Mouse (Mus musculus): Measurements from ENCODE around the gene Trmt10b. TPM values are rescaled to one million over a fixed set of nuclear protein-coding genes. Genes with fewer than 3 reads are reported as not detected.

Trmt10b gene
- total RNA-seq, 2 experiments from 2014 or later = 9.8 to 12.4 TPM

- DNase-seq = peak; percentile 96 to 97
Observed at GRCm38 (mm10) chr4:45341669-45342249, 44.8 kb downstream of the Trmt10b start, which contains the start of gene Dcaf10. Gene Dcaf10 (plus strand): TSS chr4:45342101.

DNA sequence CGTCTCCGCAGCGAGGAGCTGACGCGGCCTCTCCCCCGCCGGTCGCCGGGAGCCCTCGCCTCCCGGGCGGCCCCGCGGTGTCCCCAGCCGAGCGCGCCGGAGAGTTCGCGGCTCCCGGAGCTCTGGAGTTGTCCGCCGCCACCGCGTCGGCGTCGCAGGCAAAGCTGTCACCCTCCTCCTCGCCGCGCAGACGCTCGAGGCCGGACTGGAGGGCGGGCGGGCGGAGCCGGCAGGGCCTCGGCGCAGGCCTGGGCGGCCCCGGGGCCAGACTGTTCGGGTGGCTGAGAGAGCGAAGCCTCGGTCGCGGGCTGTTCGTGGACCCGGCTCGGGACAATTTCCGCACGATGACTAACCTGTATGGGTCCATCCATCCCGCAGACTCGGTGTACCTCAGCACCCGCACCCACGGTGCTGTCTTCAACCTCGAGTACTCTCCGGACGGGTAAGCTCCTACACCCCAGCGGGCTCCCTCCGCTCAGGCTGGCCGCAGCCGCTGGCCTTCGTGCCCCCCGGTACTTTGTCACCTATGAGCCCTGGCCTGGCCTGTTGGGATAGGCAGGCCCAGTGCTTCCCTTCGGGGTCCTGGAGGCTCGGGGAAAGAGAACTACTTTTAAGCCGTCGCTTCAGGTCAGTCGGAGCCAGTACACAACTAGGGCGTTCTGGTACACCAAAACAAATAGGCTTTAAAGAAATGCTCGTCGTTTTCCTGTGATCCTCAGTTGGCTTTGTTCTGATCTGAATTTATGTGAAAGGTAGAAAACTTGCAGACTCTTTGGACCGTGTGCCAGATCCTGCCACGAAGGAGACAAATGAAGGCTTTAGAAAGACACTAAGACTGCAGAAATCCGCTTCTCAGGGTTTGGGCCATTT, 45.6 kb downstream of the Trmt10b start, which contains the start of gene Exosc3:
Gene Exosc3, minus strand, starts transcription at position 447 of the 870 bp plus-strand sequence.
- DNase-seq = peak; percentile 67 to 73

GRCm38 (mm10) chr4:45356653-45357052, 59.7 kb downstream of the Trmt10b start:
- DNase-seq = no peak

Other genes with a start within 250 kb of the Trmt10b start
- 10 to 100 TPM in 1 of 2 experiments, 1 to 10 TPM in 1; 7.2 to 10.6 TPM for gene Fbxo10, start 212.5 kb upstream of the Trmt10b start, total RNA-seq (2021)
- 100 to 1,000 TPM in 1 of 2 experiments, 10 to 100 TPM in 1; 90.2 to 110 TPM for gene Tomm5, start 189.0 kb upstream of the Trmt10b start, total RNA-seq (2021)
- gene Frmpd1, start 112.3 kb upstream of the Trmt10b start, total RNA-seq (2021) = 1 to 10 TPM; 3.0 to 3.7 TPM
- gene Dcaf10, start 45.0 kb downstream of the Trmt10b start, total RNA-seq (2021) = 10 to 100 TPM; 30.5 to 31.2 TPM
- gene Exosc3, start 45.6 kb downstream of the Trmt10b start, total RNA-seq (2021) = 10 to 100 TPM; 34.0 to 38.2 TPM
- 100 to 1,000 TPM; 268 to 422 TPM for gene Slc25a51, start 111.6 kb downstream of the Trmt10b start, total RNA-seq (2021)
- 100 to 1,000 TPM in 1 of 2 experiments, 10 to 100 TPM in 1; 51.4 to 110 TPM for gene Shb, start 235.3 kb downstream of the Trmt10b start, total RNA-seq (2021)

Measured in adrenal gland, postnatal 36 days (tissue).